ENCODE assay signal across 9 mouse cellular contexts in the genomic region with DNA sequence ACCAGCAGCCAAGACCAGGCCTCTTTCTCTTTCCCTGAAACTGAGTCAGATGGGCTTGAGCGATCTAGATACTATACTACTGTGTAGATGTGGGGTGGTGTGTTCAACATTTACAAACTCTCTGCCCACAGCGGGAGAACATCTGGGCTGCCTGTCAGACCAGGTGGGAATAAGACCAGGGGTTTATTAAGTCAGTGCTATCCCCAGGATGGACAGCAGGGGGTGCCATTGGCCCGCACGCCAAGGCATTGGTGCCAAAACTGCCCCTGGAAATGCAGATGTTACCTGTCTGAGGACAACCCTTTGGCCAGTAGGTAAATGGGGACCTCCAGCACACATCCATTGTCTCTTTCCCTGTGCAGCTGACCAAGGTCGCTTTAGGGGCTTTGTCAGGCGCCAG. TPM values are rescaled to one million over a fixed set of nuclear protein-coding genes. Genes with fewer than 3 reads are reported as not detected.
DNase-seq lines count a peak whose midpoint lies in the region; ATAC-seq lines count a peak whose summit lies in the region.
"Had no signal": no experiment of that assay in that cellular context is flagged by ENCODE, and none has a peak within 500 bp of the region (broad histone marks: within the 10 kb centered on the region; RNA-seq: fewer than 3 reads in every experiment).

No protein-coding gene starts in this region.

- no peak overlapping the region for H3K9ac ChIP-seq in hindbrain, embryonic 11.5 days (ENCODE audit: low read depth, low read length)
- H3K9ac ChIP-seq in midbrain, embryonic 13.5 days (replicated peaks) = no peak overlapping the region
- no peak overlapping the region for H3K9ac ChIP-seq in stomach, embryonic 14.5 days (replicated peaks; ENCODE audit: low read depth, low read length)
- H3K9ac ChIP-seq: limb, embryonic 12.5 days had no signal

- no peak overlapping the region for H3K27ac ChIP-seq in hindbrain, embryonic 11.5 days (ENCODE audit: low read depth, low read length)
- H3K27ac ChIP-seq in midbrain, embryonic 13.5 days = no peak overlapping the region
- H3K27ac ChIP-seq in stomach, embryonic 14.5 days (ENCODE audit: low read length) = no peak overlapping the region
- H3K27ac ChIP-seq: limb, embryonic 12.5 days had no signal

- peak; percentile 22; the same call in 1 of the 2 replicates for ATAC-seq in hindbrain, embryonic 11.5 days (ENCODE audit: low FRiP score)
- ATAC-seq in midbrain, embryonic 13.5 days = peak; percentile 72
- 0 out of 2 replicates have a peak, but pooled peaks have one; percentile 20 for ATAC-seq in stomach, embryonic 14.5 days (ENCODE audit: insufficient number of reproducible peaks, insufficient read depth, low FRiP score, low read depth)

- DNase-seq in heart, adult 18-20 months = peak; percentile 46 to 79
- no peak for DNase-seq in heart, postnatal 25 days (ENCODE audit: low spot score)
- DNase-seq in WW6 (ENCODE audit: low read depth, low spot score) = peak; percentile 55
- DNase-seq in embryo, embryonic 11.5 days (ENCODE audit: low read depth, low spot score) = peak; percentile 46
- peak; percentile 82 for DNase-seq in hindbrain, embryonic 11.5 days (ENCODE audit: low spot score)
- peak; percentile 27 to 41 for DNase-seq in left cerebral cortex, postnatal 36 days (ENCODE audit: low spot score in 2 of 2)

- WGBS in hindbrain, embryonic 11.5 days = 11% methylated on average over 6 of the region's 6 CpGs
- WGBS in midbrain, embryonic 13.5 days = 12% methylated on average over 6 of the region's 6 CpGs
- 20% methylated on average over 6 of the region's 6 CpGs for WGBS in stomach, embryonic 14.5 days

- no peaks in the 10 kb centered on the region for H3K9me3 ChIP-seq in hindbrain, embryonic 11.5 days (ENCODE audit: control insufficient read depth, low read length)
- no peaks in the 10 kb centered on the region for H3K9me3 ChIP-seq in midbrain, embryonic 13.5 days
- H3K9me3 ChIP-seq in stomach, embryonic 14.5 days (ENCODE audit: control insufficient read depth, low read depth, low read length) = no peaks in the 10 kb centered on the region
- H3K9me3 ChIP-seq: limb, embryonic 12.5 days had no signal

- no peaks in the 10 kb centered on the region for H3K27me3 ChIP-seq in hindbrain, embryonic 11.5 days (ENCODE audit: control insufficient read depth, insufficient read depth, low read length)
- no peaks in the 10 kb centered on the region for H3K27me3 ChIP-seq in midbrain, embryonic 13.5 days
- no peaks in the 10 kb centered on the region for H3K27me3 ChIP-seq in stomach, embryonic 14.5 days (ENCODE audit: control insufficient read depth, insufficient read depth, low read length)

- H3K36me3 ChIP-seq in hindbrain, embryonic 11.5 days (ENCODE audit: control insufficient read depth, insufficient read depth, low read length) = no peaks in the 10 kb centered on the region
- no peaks in the 10 kb centered on the region for H3K36me3 ChIP-seq in midbrain, embryonic 13.5 days
- H3K36me3 ChIP-seq in stomach, embryonic 14.5 days (ENCODE audit: control insufficient read depth, insufficient read depth, low read length) = no peaks in the 10 kb centered on the region
- H3K36me3 ChIP-seq: limb, embryonic 12.5 days had no signal

- no peak overlapping the region for H3K4me2 ChIP-seq in hindbrain, embryonic 11.5 days (replicated peaks; ENCODE audit: low read depth, low read length)
- H3K4me2 ChIP-seq in midbrain, embryonic 13.5 days (replicated peaks) = no peak overlapping the region
- H3K4me2 ChIP-seq in stomach, embryonic 14.5 days (replicated peaks; ENCODE audit: low read depth, low read length) = no peak overlapping the region
- H3K4me2 ChIP-seq: limb, embryonic 12.5 days had no signal

- 0 out of 2 replicates have a peak, but pooled peaks cover 2% of the 10 kb centered on the region for H3K4me1 ChIP-seq in hindbrain, embryonic 11.5 days (replicated peaks; ENCODE audit: control insufficient read depth, insufficient read depth, low read length)
- H3K4me1 ChIP-seq in midbrain, embryonic 13.5 days (replicated peaks) = peaks cover 5% of the 10 kb centered on the region; the same call in 1 of the 2 replicates
- no peaks in the 10 kb centered on the region for H3K4me1 ChIP-seq in stomach, embryonic 14.5 days (ENCODE audit: control insufficient read depth, insufficient read depth, low read length)
- H3K4me1 ChIP-seq: limb, embryonic 12.5 days had no signal

- no peak overlapping the region for H3K4me3 ChIP-seq in hindbrain, embryonic 11.5 days (ENCODE audit: low read depth, low read length)
- H3K4me3 ChIP-seq in midbrain, embryonic 13.5 days (replicated peaks) = no peak overlapping the region
- no peak overlapping the region for H3K4me3 ChIP-seq in stomach, embryonic 14.5 days (ENCODE audit: low read depth, low read length)
- H3K4me3 ChIP-seq: limb, embryonic 12.5 days had no signal

- intact Hi-C loops in heart, postnatal 25 days (cut with DNase I) = loop anchor here (2.0 to 10.0 kb wide), 3 partner anchors 262 to 372 kb away; a partner anchor contains a TSS
- intact Hi-C loops in left cerebral cortex, postnatal 36 days (cut with DNase I) = loop anchor here (2.0 kb wide), 1 partner anchor 262 kb away; no protein-coding TSS in a partner anchor

RNA-seq across cellular contexts. Expression of a gene that starts 19.1 kb away (rescaled TPM):
- under 1 TPM in 1 of 2 experiments, not detected in 1; 0.41 TPM for total RNA-seq in heart, adult 18-20 months (2021)
- under 1 TPM; 0.29 to 0.34 TPM for total RNA-seq in heart, postnatal 25 days (2021)
- 0.14 TPM in 2 replicates for polyA plus RNA-seq in hindbrain, embryonic 11.5 days (2014; fragmentation: Nextera tagmentation; extraction: Ambion mirVana)
- total RNA-seq in left cerebral cortex, postnatal 36 days (2021) = not detected
- 0.08 and 0.13 TPM in 2 replicates for polyA plus RNA-seq in midbrain, embryonic 13.5 days (2015; fragmentation: Nextera tagmentation; extraction: Ambion mirVana)
- polyA plus RNA-seq in stomach, embryonic 14.5 days (2014; fragmentation: Nextera tagmentation; extraction: Ambion mirVana) = 0.25 and 0.36 TPM in 2 replicates
- polyA plus RNA-seq: limb, embryonic 12.5 days had no signal

RNA-seq across cellular contexts. Expression of a gene that starts 24.7 kb away (rescaled TPM):
- total RNA-seq in heart, adult 18-20 months (2021) = 1 to 10 TPM; 3.8 to 4.1 TPM
- total RNA-seq in heart, postnatal 25 days (2021) = 1 to 10 TPM; 6.3 to 7.2 TPM
- polyA plus RNA-seq in hindbrain, embryonic 11.5 days (2014; fragmentation: Nextera tagmentation; extraction: Ambion mirVana) = 18.5 and 19.2 TPM in 2 replicates
- 1 to 10 TPM; 1.8 to 1.9 TPM for total RNA-seq in left cerebral cortex, postnatal 36 days (2021)
- polyA plus RNA-seq in midbrain, embryonic 13.5 days (2015; fragmentation: Nextera tagmentation; extraction: Ambion mirVana) = 4.0 and 6.0 TPM in 2 replicates
- polyA plus RNA-seq in stomach, embryonic 14.5 days (2014; fragmentation: Nextera tagmentation; extraction: Ambion mirVana) = 29.9 and 32.3 TPM in 2 replicates

RNA-seq across cellular contexts. Expression of a gene that starts 32.0 kb away (rescaled TPM):
- 10 to 100 TPM; 60.8 to 62.2 TPM for total RNA-seq in heart, adult 18-20 months (2021)
- total RNA-seq in heart, postnatal 25 days (2021) = 10 to 100 TPM; 38.6 to 48.7 TPM
- 138 and 160 TPM in 2 replicates for polyA plus RNA-seq in hindbrain, embryonic 11.5 days (2014; fragmentation: Nextera tagmentation; extraction: Ambion mirVana)
- 10 to 100 TPM; 73.3 to 74.2 TPM for total RNA-seq in left cerebral cortex, postnatal 36 days (2021)
- polyA plus RNA-seq in midbrain, embryonic 13.5 days (2015; fragmentation: Nextera tagmentation; extraction: Ambion mirVana) = 189 and 212 TPM in 2 replicates
- 43.8 and 50.9 TPM in 2 replicates for polyA plus RNA-seq in stomach, embryonic 14.5 days (2014; fragmentation: Nextera tagmentation; extraction: Ambion mirVana)

Comparison
In these comparisons a context has a peak if more than half of its experiments do, and no peak if none do; other contexts are left out.
1. ATAC-seq: peak in every context shown above with its lines; median percentile 72 in midbrain, embryonic 13.5 days; 22 in hindbrain, embryonic 11.5 days; 20 in stomach, embryonic 14.5 days.